Mouse (Mus musculus): Measurements from ENCODE around the gene Sohlh1.

- TF ChIP-seq CTCF (IDR thresholded peaks at IDR 0.05; ENCODE audit: low read depth, low read length) (no peak), EP300 (IDR thresholded peaks at IDR 0.05; ENCODE audit: insufficient read depth, low read depth, low read length) (no peak)
Measured at GRCm38 (mm10) chr2:25882276-25882675, 35.2 kb upstream of the Sohlh1 start.

Data from ES-Bruce4 (cell line).